Mouse (Mus musculus) lung, adult 2 months (tissue): ENCODE data around the gene Gzmc. TPM values are rescaled to one million over a fixed set of nuclear protein-coding genes. Genes with fewer than 3 reads are reported as not detected.
"Not testable (repeated sequence)": the region's sequence is repeated elsewhere in the genome, so short reads cannot be mapped to it uniquely, and the experiment has no call there.

Experiments used
- DNase-seq: peaks from one replicate; pipeline ENCODE4 v3.0.0; 2022
- H3K4me1 ChIP-seq: fragments of 200-500 bp; 2 replicates; pipeline ENCODE4 v1.6.1; 2011; ENCODE audit warnings: low read length; ENCODE audit not compliant: control insufficient read depth, insufficient read depth
- H3K4me3 ChIP-seq: fragments of 200-500 bp; replicated peaks from 2 replicates; pipeline ENCODE3; 2011; ENCODE audit warnings: low read depth, mild to moderate bottlenecking, control low read depth, low read length; ENCODE audit errors: extremely low read depth
- CTCF ChIP-seq: fragments of 200-500 bp; IDR thresholded peaks from 2 replicates; pipeline ENCODE4 v1.5.1; 2011; ENCODE audit warnings: mild to moderate bottlenecking, low read length, control low read depth; ENCODE audit not compliant: insufficient read depth
- POLR2A ChIP-seq: fragments of 200-500 bp; IDR thresholded peaks from 2 replicates; pipeline ENCODE4 v1.6.1; 2011; ENCODE audit warnings: low read depth, mild to moderate bottlenecking, control low read depth, low read length, borderline replicate concordance; ENCODE audit errors: extremely low read depth
- WGBS: fragments of 180-500 bp; shearing (Covaris S2); methylation state at CpG from one replicate; pipeline ENCODE4 v1.1.7; 2018; 5-methylcytosine and 5-hydroxymethylcytosine counted together
- polyA plus RNA-seq: library from polyadenylated mRNA; depleted of rRNA; stranded (reverse); fragments of >200 nt; gene quantifications from 2 replicates; pipeline ENCODE4 v1.2.3, GENCODE M21; 2012; rRNA removed

The Gzmc gene
- polyA plus RNA-seq = not detected in 2 replicates

DNA sequence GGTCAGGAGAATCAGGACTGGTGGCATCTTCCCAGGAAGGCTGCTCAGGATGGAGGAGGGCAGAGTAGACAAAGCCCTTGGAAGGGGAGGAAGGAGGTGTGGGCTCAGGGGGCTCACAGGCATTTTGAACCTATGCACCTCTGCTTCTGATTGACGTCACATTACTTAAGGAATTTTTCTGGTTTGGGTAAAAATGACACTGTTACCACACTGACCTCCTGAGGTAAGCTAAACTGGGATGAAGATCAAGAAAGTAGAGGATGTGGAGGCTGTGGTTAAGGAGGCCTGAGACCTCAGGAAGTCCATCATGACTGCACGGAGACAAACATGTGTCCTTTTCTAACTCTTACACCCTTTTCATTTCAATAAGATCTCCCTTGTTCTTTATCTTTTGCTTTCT lies at the start of gene Gzmc:
Gene Gzmc, minus strand, starts transcription at position 101 of the 400 bp plus-strand sequence.
- H3K4me1 ChIP-seq = no peaks in the 10 kb centered on the region
- DNase-seq = no peak
- H3K4me3 ChIP-seq = no peak within 1 kb of the TSS
- WGBS = 62% methylated on average over 2 of the region's 2 CpGs
- TF ChIP-seq POLR2A = no peak
- no peak for TF ChIP-seq CTCF

GRCm38 (mm10) chr14:56283816-56284215 lies 49.4 kb upstream of the Gzmc start:
- H3K4me1 ChIP-seq = no peaks in the 10 kb centered on the region
- WGBS = 76% methylated on average over 1 of the region's 1 CpGs
- no peak for TF ChIP-seq CTCF
- TF ChIP-seq POLR2A = no peak
- H3K4me3 ChIP-seq = no peak overlapping the region
- DNase-seq = no peak

- no peak for DNase-seq
- no peak for TF ChIP-seq CTCF
- no peak for TF ChIP-seq POLR2A
- no peaks in the 10 kb centered on the region for H3K4me1 ChIP-seq
- 43% methylated on average over 5 of the region's 5 CpGs for WGBS
- H3K4me3 ChIP-seq = no peak overlapping the region
Measured at GRCm38 (mm10) chr14:56281090-56281489, 46.6 kb upstream of the Gzmc start.

DNA sequence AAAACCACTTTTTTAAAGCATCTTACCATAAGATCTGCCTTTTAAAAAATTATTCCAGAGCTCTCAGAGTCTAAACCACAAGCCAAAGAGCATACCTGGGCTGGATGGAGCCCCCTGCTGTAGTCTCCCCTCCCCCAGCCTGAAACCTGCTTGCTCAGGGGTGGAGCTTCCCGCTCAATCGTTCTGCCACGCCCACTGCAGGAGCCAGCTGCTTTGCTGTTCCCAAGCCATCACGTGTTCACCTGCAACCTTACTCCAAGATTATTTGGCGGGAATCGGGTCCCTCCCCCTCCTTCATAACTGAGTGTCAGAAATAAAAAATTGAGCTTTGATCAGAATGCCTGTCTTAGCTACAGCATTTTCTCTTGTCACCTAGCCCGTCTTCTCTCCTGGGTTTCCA lies 44.2 kb upstream of the Gzmc start:
- H3K4me3 ChIP-seq, H3K4me1 ChIP-seq: not testable (repeated sequence)
- 40% methylated on average over 7 of the region's 7 CpGs for WGBS

DNA sequence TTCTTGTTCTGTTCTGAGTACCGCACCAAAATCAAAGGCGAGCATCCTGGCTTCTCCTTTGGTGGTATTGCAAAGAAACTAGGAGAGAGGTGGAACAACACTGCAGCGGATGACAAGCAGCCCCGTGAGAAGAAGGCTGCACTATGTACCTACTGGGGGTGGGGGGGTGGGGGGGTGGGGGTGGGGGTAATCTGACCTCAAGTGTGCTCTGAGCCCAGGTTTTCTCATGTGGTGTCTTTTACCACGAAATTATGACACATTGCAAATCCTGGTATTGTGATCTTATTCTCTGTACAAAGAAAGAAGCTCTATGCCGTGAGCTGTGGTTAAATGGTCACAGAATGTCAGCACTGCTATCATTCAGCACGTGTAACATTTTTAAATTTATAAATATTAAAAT lies 41.6 kb upstream of the Gzmc start:
- H3K4me1 ChIP-seq = not testable (repeated sequence)
- WGBS = 64% methylated on average over 7 of the region's 7 CpGs

More for the DNA sequence above, 44.2 kb upstream of the Gzmc start:
- DNase-seq = not testable (repeated sequence)

DNA sequence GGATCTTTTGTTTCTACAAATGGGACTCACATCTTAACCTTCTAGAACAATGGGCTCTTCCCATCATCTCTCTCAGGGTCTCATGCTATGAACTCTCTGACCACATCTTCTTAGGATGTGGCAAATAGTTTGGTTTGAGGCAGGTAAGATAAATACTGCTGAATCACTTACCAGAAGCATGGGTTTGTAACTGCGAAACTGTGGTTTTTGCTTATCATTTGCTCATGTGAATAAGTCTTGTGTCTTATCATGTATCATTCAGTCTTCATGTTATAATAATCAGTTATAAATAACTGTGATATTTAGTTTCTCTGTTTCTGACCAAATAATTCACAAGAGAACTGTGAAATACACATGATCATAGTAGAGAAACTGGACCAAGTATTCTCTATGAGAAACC lies 31.7 kb upstream of the Gzmc start:
- Histone ChIP-seq H3K4me1 (no peaks in the 10 kb centered on the region), H3K4me3 (no peak overlapping the region)
- no peak for TF ChIP-seq CTCF
- TF ChIP-seq POLR2A = no peak
- DNase-seq = no peak
- WGBS = 85% methylated on average over 1 of the region's 1 CpGs

More for the DNA sequence above, 41.6 kb upstream of the Gzmc start:
- not testable (repeated sequence) for H3K4me3 ChIP-seq, DNase-seq

DNA sequence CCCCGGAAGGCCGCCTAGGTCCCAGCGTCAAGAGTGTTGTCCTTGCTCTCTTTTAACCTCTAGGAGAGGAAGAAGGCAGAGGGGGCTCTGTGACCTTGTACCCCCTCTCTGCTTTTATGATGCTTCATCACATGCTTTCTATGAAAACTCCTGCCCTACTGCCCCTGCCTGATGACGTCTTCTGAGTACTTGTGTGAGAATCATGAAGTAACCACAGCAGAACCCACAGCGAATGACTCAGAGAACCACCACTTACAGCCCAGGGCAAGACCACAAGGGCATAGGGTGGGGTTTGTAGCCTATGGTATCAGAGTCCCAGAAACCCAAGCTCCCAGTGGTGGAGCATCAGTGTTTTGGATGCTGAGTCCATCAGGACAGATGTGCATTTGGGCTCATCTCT lies 27.7 kb upstream of the Gzmc start, which contains the start of gene Gzmb:
Gene Gzmb, minus strand, starts transcription at position 108 of the 400 bp plus-strand sequence.
- 80% methylated on average over 5 of the region's 5 CpGs for WGBS
- no peak within 1 kb of the TSS for H3K4me3 ChIP-seq
- no peak for DNase-seq
- no peaks in the 10 kb centered on the region for H3K4me1 ChIP-seq
- TF ChIP-seq POLR2A = no peak
- no peak for TF ChIP-seq CTCF

DNA sequence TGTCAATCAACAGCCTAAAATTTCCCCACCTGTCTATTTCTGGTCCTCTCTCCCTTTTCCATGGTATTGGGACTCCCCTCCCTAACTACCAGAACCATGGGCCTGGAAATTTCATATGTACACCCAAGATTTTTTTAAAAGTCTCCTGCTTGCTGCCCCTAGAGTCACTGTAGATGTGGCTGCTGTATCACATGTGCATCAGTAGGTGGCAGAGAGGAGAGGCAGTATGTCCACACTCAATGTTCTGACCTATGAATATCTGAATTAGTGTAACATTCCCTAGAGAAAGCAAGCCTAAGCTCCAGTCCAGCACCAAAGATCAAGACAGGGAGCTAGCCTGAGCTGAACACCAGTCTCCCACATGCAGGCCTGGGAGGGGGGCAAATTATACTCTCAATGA lies 6.0 kb upstream of the Gzmc start:
- Histone ChIP-seq H3K4me1 (no peaks in the 10 kb centered on the region), H3K4me3 (no peak overlapping the region)
- no peak for TF ChIP-seq CTCF
- TF ChIP-seq POLR2A = no peak
- DNase-seq = no peak

- no peak for DNase-seq
- TF ChIP-seq POLR2A (no peak), CTCF (no peak)
- no peak within 1 kb of the TSS for H3K4me3 ChIP-seq
- no peaks in the 10 kb centered on the region for H3K4me1 ChIP-seq
- WGBS = 83% methylated on average over 4 of the region's 4 CpGs
Measured at GRCm38 (mm10) chr14:56211317-56211716, 23.1 kb downstream of the Gzmc start, which contains the start of gene Gzmf. Gene Gzmf, minus strand, starts transcription at chr14:56211417.

DNA sequence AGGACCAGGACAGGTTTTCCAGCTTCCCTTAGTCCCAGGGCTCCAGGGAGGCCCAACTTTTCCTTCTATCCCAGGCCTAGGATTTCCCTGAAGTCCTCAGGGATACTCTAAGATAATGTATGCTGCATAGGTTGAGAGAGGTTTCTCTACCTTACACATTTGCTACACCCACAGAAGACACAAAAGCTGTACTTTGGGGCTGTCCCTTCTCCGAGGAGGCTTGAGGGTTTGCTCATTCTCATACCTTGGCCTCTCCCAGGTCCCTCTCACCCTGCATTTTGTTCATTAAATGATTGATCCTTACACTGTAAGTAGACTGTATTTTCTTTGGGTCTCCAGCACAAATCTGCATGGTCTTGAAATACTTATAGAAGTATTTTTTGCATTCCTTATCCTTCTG lies 28.8 kb downstream of the Gzmc start:
- TF ChIP-seq CTCF (no peak), POLR2A (no peak)
- Histone ChIP-seq H3K4me1 (no peaks in the 10 kb centered on the region), H3K4me3 (no peak overlapping the region)
- DNase-seq = no peak
- WGBS = 78% methylated on average over 1 of the region's 1 CpGs

DNA sequence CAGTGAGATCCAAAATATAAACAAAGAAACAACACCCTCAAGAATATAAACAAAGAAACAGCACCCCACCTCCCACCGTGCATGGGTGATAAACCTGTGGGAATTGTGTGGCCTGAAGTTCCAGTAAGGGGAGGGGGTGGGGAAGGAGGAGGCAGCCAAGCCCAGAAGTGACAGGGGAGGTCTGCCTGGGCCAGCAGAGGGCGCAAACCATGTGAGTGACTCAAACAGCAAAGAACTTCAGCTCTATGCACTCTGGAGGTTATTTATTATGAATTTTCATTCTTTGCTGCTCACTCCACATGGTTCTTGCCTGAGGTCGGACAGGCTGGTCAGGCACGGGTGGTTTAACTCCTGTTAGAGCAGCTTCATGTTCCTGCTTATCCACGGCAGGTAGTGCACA lies 29.4 kb downstream of the Gzmc start:
- WGBS = 30% methylated on average over 5 of the region's 5 CpGs
- TF ChIP-seq CTCF = peak; percentile 37
- H3K4me3 ChIP-seq, H3K4me1 ChIP-seq, DNase-seq: not testable (repeated sequence)
